Mouse (Mus musculus) testis, postnatal 10 days (tissue): ENCODE data around the gene Psme3.
A peak's percentile ranks its signal among the peaks of the same experiment; 100 is the strongest.
"Not testable (repeated sequence)": the region's sequence is repeated elsewhere in the genome, so short reads cannot be mapped to it uniquely, and the experiment has no call there.

Source experiments
- DNase-seq: peaks from one replicate; pipeline ENCODE4 v3.0.0; 2021; ENCODE audit warnings: low spot score

The Psme3 gene

DNA sequence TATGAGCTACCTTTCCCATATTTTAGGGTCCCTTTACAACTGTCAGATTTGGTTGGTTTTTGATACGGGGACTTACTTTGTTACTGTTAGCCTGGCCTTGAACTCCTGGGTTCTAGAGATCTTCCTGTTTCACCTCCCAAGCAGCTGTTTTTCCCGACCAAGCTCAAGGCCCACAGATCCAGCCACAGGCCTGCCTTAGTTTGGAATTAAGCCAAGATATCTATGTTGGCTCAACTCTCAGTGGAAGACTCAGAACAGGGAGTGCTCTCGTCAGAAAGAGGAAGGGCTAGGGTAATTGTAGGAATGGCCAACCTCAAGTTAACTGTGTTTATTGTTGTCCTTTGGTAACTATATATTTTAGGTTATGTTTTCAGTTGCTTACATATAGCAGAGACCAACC lies 3.9 kb upstream of the Psme3 start:
- DNase-seq = no peak

GRCm38 (mm10) chr11:101314567-101314966 lies 1.4 kb upstream of the Psme3 start:
- DNase-seq = no peak

- no peak for DNase-seq
These were observed 847 bp upstream of the Psme3 start for GRCm38 (mm10) chr11:101315082-101315650.

GRCm38 (mm10) chr11:101316501-101316917 lies 496 bp downstream of the Psme3 start:
- peak; percentile 67 for DNase-seq

DNA sequence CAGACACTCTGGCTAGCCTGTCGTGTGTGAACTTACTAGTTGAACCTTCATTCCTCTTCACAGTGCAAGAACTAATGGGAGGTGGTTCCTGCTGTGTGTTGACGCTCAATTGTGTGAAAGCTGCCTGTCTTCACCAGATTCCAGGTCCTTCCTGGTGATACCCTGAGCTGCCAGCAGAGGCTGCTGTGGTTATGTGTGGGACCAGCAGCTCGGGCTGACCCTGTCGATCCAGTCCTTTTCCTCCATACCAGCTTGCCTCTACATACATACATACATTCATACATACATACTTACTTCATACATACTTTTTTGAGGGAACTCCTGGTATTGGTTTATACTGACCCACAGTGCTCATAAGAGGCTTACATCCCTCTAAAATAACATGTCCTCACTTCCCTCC lies 7.6 kb downstream of the Psme3 start:
- peak; percentile 86 for DNase-seq

DNA sequence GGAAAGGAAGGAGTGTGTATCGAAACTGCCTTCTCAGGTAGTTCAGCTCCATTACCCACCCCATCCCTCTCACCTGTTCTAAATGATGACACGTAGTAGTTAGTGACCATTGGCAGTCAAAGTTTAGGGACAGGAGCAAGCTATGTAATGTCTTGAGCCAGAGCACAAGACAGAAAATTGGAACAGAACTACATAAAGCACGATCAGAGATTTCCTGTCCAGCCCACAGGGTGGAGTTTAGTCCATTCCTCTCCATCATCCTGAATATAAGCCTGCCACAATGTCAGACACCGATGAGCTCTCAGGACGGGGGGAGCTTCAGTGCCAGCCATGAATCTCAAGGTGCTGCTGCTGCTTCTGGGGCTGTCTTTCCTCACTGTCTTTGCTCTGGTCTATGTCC lies 8.8 kb downstream of the Psme3 start, which contains the start of gene Aoc2:
Gene Aoc2, plus strand, starts transcription at position 301 of the 400 bp plus-strand sequence.
- no peak for DNase-seq

GRCm38 (mm10) chr11:101325201-101325600 lies 9.2 kb downstream of the Psme3 start:
- peak; percentile 46 for DNase-seq

- no peak for DNase-seq
These were observed 10.1 kb downstream of the Psme3 start for GRCm38 (mm10) chr11:101326147-101326546.

DNA sequence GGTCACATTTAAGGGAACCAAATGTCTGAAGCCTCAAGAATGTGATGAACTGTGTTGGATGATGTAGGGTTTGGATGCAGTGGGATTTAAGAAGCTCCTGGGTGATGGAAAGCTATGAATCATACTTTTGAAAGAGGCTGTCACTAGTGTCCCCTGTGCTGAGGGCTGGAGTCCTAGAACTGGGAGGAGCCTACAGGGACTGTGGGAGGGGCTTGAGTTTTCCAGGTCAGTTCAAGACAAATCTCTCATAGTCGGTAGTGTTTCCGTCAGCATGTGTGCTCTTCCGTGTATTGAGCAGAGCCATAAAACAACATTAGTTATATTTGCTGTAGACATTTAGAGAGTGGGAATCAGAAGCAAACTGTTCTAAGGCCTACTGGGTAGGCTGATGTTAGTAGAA lies 11.3 kb downstream of the Psme3 start:
- DNase-seq = no peak

GRCm38 (mm10) chr11:101328941-101329635 lies 13.1 kb downstream of the Psme3 start:
- DNase-seq = peak; percentile 72

- DNase-seq = peak; percentile 58
These were observed 14.4 kb downstream of the Psme3 start, which contains the start of gene Aoc3 for GRCm38 (mm10) chr11:101330371-101330924. Aoc3 (plus strand) TSS chr11:101330605.

DNA sequence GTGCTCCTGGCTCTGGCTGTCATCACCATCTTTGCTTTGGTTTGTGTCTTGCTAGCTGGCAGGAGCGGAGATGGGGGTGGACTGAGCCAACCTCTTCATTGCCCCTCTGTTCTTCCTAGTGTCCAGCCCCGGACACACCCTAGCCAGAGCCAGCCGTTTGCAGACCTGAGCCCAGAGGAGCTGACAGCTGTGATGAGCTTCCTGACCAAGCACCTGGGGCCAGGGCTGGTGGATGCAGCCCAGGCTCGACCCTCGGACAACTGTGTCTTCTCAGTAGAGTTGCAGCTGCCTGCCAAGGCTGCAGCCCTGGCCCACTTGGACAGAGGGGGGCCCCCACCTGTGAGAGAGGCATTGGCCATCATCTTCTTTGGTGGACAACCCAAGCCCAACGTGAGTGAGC lies 14.9 kb downstream of the Psme3 start:
- DNase-seq = not testable (repeated sequence)

- DNase-seq = no peak
These were observed 16.5 kb downstream of the Psme3 start for GRCm38 (mm10) chr11:101332537-101332936.

DNA sequence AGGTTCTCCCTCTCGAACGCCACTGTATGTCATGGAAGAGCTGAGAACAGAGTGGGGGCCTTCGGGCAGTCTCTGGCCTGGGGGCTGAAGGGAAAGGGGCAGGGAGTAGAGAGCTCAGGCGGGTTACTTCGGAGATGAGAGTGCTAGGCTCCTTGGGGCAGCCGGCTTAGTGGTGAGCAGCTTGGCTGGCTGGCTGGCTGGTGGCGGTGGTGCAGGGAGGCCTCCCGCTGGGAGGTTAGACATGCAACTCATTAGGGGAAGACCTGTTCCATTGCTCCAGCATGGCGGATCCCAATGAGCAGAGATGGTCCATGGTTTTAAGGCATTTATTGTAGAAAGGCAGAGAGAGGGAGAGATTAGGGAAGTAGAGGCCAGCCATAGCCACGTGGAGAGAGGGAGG lies 18.0 kb downstream of the Psme3 start:
- DNase-seq = no peak

DNA sequence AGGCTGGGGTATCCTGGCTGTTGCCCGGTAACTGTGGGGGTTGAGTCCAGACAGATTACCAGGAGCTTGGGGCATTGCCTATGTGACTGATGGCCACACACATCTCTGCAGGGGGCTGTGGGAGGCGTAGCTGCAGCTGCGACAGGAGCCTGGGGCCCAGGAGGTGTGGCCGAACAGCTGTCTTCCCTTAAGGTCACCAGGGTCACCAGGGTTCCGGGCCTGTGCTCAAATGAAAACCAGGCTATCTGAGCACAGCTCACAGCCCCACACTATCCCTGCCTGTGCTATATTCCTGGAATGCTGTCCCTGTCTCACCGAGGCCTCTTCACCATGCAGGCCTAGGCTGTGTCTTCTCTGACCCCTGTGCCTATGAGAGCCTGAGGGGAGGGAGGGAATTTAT lies 18.5 kb downstream of the Psme3 start:
- no peak for DNase-seq

- no peak for DNase-seq
These were observed 19.7 kb downstream of the Psme3 start for GRCm38 (mm10) chr11:101335685-101336084.

GRCm38 (mm10) chr11:101338123-101338760 lies 22.2 kb downstream of the Psme3 start:
- DNase-seq = no peak

GRCm38 (mm10) chr11:101347083-101347775 lies 31.2 kb downstream of the Psme3 start:
- DNase-seq = no peak

GRCm38 (mm10) chr11:101348774-101349173 lies 32.8 kb downstream of the Psme3 start:
- DNase-seq = no peak

DNA sequence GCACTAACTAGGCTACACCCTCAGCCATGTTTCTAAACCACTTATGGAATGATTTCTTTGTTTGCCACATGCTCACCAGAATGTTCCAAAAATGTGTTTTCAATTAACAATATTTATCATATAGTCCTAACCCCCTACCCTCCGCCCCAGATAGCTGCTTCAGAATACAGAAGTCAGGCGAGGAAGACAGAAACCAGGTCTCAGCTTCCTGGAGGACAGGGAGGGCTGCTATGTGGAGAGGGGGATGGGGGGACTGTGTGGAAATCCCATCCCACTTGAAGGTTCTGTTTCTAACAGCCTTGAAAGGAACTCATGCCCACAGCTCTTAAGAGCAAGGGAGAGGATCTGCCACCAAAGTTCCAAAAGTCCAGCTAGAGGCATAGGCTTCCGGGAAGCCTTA lies 33.2 kb downstream of the Psme3 start:
- DNase-seq = no peak

DNA sequence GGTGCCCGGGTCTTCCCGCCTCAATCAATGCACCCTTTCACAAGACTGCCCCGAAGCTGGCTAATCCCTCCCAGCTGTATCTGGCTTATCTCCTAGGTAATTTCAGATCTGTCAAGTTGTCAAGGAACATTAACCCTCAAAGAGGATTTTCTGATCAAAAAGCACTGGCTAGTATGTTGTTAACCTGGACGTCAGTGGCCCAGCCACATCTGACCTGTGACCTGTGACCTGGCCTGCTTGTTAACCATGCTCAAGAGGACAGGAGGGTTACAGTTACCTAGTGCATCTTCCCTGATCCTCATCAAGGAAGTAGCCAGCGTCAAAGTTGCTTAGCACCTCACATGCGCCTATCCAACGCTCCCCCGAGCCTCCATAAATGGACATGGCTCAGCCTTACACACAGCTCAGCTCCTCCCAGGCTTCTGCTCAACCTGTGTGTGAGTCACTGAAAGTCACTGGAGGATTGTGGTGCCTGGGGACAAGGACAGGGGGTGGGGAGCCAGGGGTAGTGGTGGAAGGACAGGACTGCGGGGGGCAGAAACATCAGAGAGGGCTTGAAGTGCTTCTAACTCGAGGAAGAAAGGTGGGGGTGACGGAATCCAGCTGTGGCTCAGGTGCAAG lies 35.2 kb downstream of the Psme3 start:
- DNase-seq = no peak

DNA sequence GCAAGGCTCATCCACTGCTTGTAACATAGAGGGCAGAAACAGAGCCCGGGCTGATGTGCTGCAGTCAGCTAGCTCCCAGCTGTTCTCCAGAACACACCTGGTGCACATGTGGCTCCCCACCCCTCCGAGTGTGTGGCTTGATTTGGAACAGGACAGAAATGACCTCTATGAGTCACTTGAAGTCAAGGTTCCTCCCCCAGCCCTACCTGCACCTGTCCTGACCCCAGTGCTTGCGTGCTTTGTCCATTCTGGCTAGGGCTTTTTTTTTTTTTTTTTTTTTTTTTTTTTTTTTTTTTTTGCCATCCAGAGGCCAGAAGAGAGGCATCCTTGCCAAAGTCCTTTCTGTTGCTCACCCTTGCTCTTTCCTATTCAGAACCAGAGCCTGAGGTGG lies 35.7 kb downstream of the Psme3 start:
- no peak for DNase-seq
